Mouse (Mus musculus): ENCODE data around the gene Krtap10-10. TPM values are rescaled to one million over a fixed set of nuclear protein-coding genes. Genes with fewer than 3 reads are reported as not detected.

Krtap10-10 gene
- total RNA-seq, 2 experiments from 2014 or later: not detected

DNA sequence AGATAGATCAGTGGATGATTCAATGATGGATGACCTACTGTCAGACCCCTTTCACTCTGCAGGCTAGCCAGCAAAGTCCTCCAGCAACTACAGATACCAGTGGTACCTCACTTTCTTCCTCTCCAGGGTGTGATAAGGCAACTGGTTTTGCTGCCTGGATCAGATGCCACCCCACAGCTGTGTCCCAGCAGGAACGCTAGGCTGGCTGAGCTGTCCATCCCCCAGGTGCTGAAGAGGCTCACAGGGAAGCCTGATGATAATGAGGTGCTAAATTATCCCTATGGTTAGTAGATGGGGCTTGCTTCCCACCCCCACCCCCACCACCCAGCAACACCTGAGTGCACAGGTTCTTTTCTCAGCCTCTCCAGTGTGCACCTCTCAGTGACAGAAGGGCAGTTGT is 31.8 kb downstream of the Krtap10-10 start:
- peak; percentile 18 for DNase-seq

GRCm38 (mm10) chr10:77869651-77870050 is 33.9 kb downstream of the Krtap10-10 start:
- no peak for DNase-seq

- DNase-seq: peak; percentile 58
Observed at GRCm38 (mm10) chr10:77878985-77879384, 43.2 kb downstream of the Krtap10-10 start.

DNA sequence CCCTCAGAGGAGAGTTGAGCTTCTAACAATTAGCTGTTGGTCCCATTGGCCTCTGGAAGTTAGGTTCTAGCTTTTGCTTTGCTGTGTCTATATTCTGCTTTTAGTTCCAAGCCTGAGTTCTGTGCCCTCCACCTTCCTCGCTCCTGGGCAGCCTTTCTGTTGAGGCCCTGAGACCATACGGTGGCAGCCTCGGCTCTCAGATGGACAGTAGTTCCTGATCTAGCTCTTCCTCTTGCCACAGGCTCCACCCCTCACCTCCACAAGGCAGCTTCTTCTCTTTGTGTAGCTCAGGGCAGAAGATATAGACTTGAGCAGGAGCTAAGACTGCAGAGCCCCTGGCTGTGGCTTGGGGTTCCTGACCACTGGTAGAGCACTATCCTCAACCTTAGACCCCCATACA is 44.6 kb downstream of the Krtap10-10 start:
- no peak for DNase-seq

- DNase-seq: no peak
Observed at GRCm38 (mm10) chr10:77882553-77882952, 46.8 kb downstream of the Krtap10-10 start.

GRCm38 (mm10) chr10:77886007-77886747 is 50.4 kb downstream of the Krtap10-10 start:
- no peak for DNase-seq

Other genes starting within 250 kb of the Krtap10-10 start
- 100 to 1,000 TPM; 119 to 125 TPM for gene Sumo3, start 229.8 kb upstream of the Krtap10-10 start, total RNA-seq (2021)
- gene Gm49325, start 229.8 kb upstream of the Krtap10-10 start, total RNA-seq (2021): 10 to 100 TPM; 22.3 to 30.4 TPM
- gene Ube2g2, start 213.7 kb upstream of the Krtap10-10 start, total RNA-seq (2021): 10 to 100 TPM; 44.4 to 46.1 TPM
- gene Tspear, start 149.4 kb upstream of the Krtap10-10 start, total RNA-seq (2021): under 1 TPM; 0.27 to 0.64 TPM
- gene Gm19402, start 145.2 kb upstream of the Krtap10-10 start, total RNA-seq (2021): not detected
- gene Gm9508, start 138.7 kb upstream of the Krtap10-10 start, total RNA-seq (2021): not detected
- not detected for gene Gm10272, start 129.3 kb upstream of the Krtap10-10 start, total RNA-seq (2021)
- not detected for gene Gm10024, start 124.5 kb upstream of the Krtap10-10 start, total RNA-seq (2021)
- not detected for gene Gm10142, start 120.1 kb upstream of the Krtap10-10 start, total RNA-seq (2021)
- not detected for gene Krtap12-1, start 115.3 kb upstream of the Krtap10-10 start, total RNA-seq (2021)
- not detected for gene Gm10100, start 109.5 kb upstream of the Krtap10-10 start, total RNA-seq (2021)
- gene Gm18596, start 93.3 kb upstream of the Krtap10-10 start, total RNA-seq (2021): not detected
- gene Gm9736, start 84.6 kb upstream of the Krtap10-10 start, total RNA-seq (2021): not detected
- not detected for gene Gm3233, start 76.3 kb upstream of the Krtap10-10 start, total RNA-seq (2021)
- gene Gm3238, start 64.6 kb upstream of the Krtap10-10 start, total RNA-seq (2021): not detected
- gene Gm7138, start 59.0 kb upstream of the Krtap10-10 start, total RNA-seq (2021): not detected
- gene Gm3250, start 53.4 kb upstream of the Krtap10-10 start, total RNA-seq (2021): not detected
- gene Gm7137, start 47.7 kb upstream of the Krtap10-10 start, total RNA-seq (2021): not detected
- gene Gm9639, start 40.9 kb upstream of the Krtap10-10 start, total RNA-seq (2021): not detected
- gene Gm19668, start 36.8 kb upstream of the Krtap10-10 start, total RNA-seq (2021): not detected
- not detected for gene Gm9507, start 24.1 kb upstream of the Krtap10-10 start, total RNA-seq (2021)
- not detected for gene Gm2696, start 21.3 kb upstream of the Krtap10-10 start, total RNA-seq (2021)
- not detected for gene Krtap10-4, start 8.9 kb upstream of the Krtap10-10 start, total RNA-seq (2021)
- gene Gm36176, start 10.9 kb downstream of the Krtap10-10 start, total RNA-seq (2021): not detected
- gene Gm10318, start 16.9 kb downstream of the Krtap10-10 start, total RNA-seq (2021): not detected
- gene Gm3285, start 26.0 kb downstream of the Krtap10-10 start, total RNA-seq (2021): not detected
- gene Lrrc3, start 66.6 kb downstream of the Krtap10-10 start, total RNA-seq (2021): 10 to 100 TPM; 12.1 to 16.7 TPM
- 1 to 10 TPM; 2.3 to 2.8 TPM for gene Trpm2, start 134.6 kb downstream of the Krtap10-10 start, total RNA-seq (2021)
- 10 to 100 TPM; 15.7 to 21.4 TPM for gene 1810043G02Rik, start 142.6 kb downstream of the Krtap10-10 start, total RNA-seq (2021)
- gene Pfkl, start 174.1 kb downstream of the Krtap10-10 start, total RNA-seq (2021): 100 to 1,000 TPM; 142 to 172 TPM
- gene Dnmt3l, start 206.0 kb downstream of the Krtap10-10 start, total RNA-seq (2021): 1 to 10 TPM; 2.4 to 6.4 TPM
- under 1 TPM in 1 of 2 experiments, not detected in 1; 0.12 TPM for gene Aire, start 207.7 kb downstream of the Krtap10-10 start, total RNA-seq (2021)
- 10 to 100 TPM in 1 of 2 experiments, 1 to 10 TPM in 1; 8.6 to 12.6 TPM for gene Icosl, start 233.4 kb downstream of the Krtap10-10 start, total RNA-seq (2021)